Mouse (Mus musculus) cortical plate, adult 2 months (tissue): ENCODE data around the gene Gtf2ird2.

Experiments
- CTCF ChIP-seq: fragments of 200-500 bp; IDR thresholded peaks from 2 replicates; pipeline ENCODE4 v1.5.1; 2011; ENCODE audit warnings: mild to moderate bottlenecking, control low read depth, low read length; ENCODE audit not compliant: insufficient read depth; ENCODE audit errors: extremely low read depth
- POLR2A ChIP-seq: fragments of 200-500 bp; IDR thresholded peaks from 2 replicates; pipeline ENCODE4 v1.6.1; 2011; ENCODE audit warnings: mild to moderate bottlenecking, low read length, control low read depth; ENCODE audit not compliant: insufficient read depth; ENCODE audit errors: extremely low read depth

DNA sequence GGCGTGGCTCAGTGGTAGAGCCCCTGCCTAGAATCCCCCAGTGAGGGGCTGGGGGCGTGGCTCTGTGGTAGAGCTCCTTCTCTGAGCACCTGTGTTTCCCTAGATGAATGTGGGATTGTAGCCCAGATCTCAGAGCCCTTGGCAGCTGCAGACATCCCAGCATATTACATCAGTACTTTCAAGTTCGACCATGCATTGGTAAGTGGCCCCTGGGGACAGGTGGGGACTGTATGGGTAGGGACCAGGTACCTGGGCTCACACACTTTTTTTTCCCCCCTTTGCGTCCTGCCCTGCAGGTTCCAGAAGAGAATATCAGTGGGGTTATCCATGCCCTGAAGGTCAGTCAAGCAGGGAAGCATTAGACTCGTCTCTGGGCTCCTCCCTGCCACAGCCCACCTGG, 45.9 kb upstream of the Gtf2ird2 start:
- TF ChIP-seq POLR2A (no peak), CTCF (no peak)
